Mouse (Mus musculus) E14TG2a.4 (cell line): ENCODE measurements around the gene Kif18a.

ENCODE experiments used
- CTCF ChIP-seq: conservative IDR thresholded peaks from 2 replicates; pipeline ENCODE4 v1.5.1; 2014; ENCODE audit warnings: low read length
- NANOG ChIP-seq: IDR thresholded peaks from 2 replicates; pipeline ENCODE4 v1.6.1; 2014; ENCODE audit warnings: borderline replicate concordance, low read length, mixed read lengths

DNA sequence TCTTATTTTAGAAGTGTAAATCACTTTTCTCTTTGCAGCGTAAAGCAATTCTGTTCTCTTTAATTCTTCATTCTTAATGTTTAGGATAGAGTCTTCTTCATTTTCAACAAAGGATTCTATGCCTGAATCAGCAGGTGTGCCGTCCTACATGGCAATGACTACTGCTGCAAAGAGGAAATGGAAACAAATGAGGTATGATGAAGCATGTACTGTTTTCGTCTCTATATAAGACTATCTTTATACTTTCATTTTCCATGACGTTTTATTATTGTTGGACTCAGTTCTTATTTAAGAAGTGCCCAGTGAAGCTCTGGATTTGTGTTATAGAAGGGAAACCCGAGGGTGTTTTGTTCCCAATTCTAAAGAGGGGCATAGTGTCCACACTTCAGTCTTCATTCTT is 53.7 kb downstream of the Kif18a start:
- TF ChIP-seq CTCF (no peak), NANOG (no peak)
